Mouse (Mus musculus) ES-E14 (cell line): ENCODE measurements around the gene Slc25a33.

Experiments
- CHD2 ChIP-seq: IDR thresholded peaks from 2 replicates; pipeline ENCODE4 v1.6.1; 2014; ENCODE audit warnings: mild to moderate bottlenecking, low read depth, low read length, inconsistent platforms
- HCFC1 ChIP-seq: IDR thresholded peaks from 2 replicates; pipeline ENCODE4 v1.6.1; 2012; ENCODE audit warnings: low read length, inconsistent platforms, borderline replicate concordance; ENCODE audit not compliant: insufficient read depth
- MAFK ChIP-seq: IDR thresholded peaks from 2 replicates; pipeline ENCODE4 v1.6.1; 2014; ENCODE audit warnings: mild to moderate bottlenecking, low read depth, low read length, inconsistent platforms; ENCODE audit not compliant: insufficient read depth
- ZNF384 ChIP-seq: IDR thresholded peaks from 2 replicates; pipeline ENCODE4 v1.6.1; 2012; ENCODE audit warnings: low read depth, low read length, inconsistent platforms

DNA sequence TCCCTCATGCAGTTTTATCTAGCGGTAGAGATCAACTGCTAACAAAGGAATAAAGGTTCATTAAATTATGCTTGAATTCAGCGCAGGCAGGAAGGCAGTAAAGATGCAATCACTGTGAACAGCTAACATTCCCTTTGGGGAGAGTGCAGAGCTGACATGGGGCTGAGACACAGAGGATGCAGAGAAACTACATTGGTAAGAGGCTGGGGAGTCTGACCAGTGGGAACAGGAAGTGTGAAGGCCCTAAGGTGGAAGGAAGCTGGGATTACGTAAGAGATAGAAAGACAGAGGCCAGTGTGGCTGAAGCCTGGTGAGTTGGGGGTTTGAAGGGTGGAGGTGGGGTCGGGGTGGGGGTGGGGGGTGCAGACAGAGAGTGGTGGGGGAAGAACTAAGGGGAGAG lies 16.5 kb upstream of the Slc25a33 start:
- no peak for TF ChIP-seq HCFC1
- TF ChIP-seq ZNF384 = no peak
- TF ChIP-seq CHD2 = no peak
- no peak for TF ChIP-seq MAFK
